Mouse (Mus musculus) lung, embryonic 16.5 days (tissue): ENCODE measurements around the gene Olfr761. TPM values are rescaled to one million over a fixed set of nuclear protein-coding genes. Genes with fewer than 3 reads are reported as not detected.
"Not testable (repeated sequence)": the region's sequence is repeated elsewhere in the genome, so short reads cannot be mapped to it uniquely, and the experiment has no call there.

Experiments used
- ATAC-seq: fragments of 200-750 bp; cut with Nextera tagmentation; 2 replicates; pipeline ENCODE4 v1.8.0; 2017; ENCODE audit warnings: low read depth, mild to moderate bottlenecking, moderate library complexity
- H3K27ac ChIP-seq: fragments of 300-500 bp; sonication (generic); 2 replicates; pipeline ENCODE4 v1.5.1; 2014; ENCODE audit warnings: mild to moderate bottlenecking, control low read depth, low read length
- H3K27me3 ChIP-seq: fragments of 300-500 bp; sonication (generic); 2 replicates; pipeline ENCODE4 v1.6.1; 2014; ENCODE audit warnings: low read depth, low read length, mixed read lengths; ENCODE audit not compliant: control insufficient read depth, insufficient read depth
- H3K36me3 ChIP-seq: fragments of 300-500 bp; sonication (generic); 2 replicates; pipeline ENCODE4 v1.6.1; 2014; ENCODE audit warnings: low read length; ENCODE audit not compliant: control insufficient read depth, insufficient read depth
- H3K4me1 ChIP-seq: fragments of 300-500 bp; sonication (generic); replicated peaks from 2 replicates; pipeline ENCODE4 v1.6.1; 2014; ENCODE audit warnings: low read length, mixed read lengths; ENCODE audit not compliant: control insufficient read depth, insufficient read depth
- H3K4me2 ChIP-seq: fragments of 300-500 bp; sonication (generic); 2 replicates; pipeline ENCODE4 v1.6.1; 2014; ENCODE audit warnings: low read depth, low read length, control low read depth
- H3K4me3 ChIP-seq: fragments of 300-500 bp; sonication (generic); 2 replicates; pipeline ENCODE4 v1.5.1; 2014; ENCODE audit warnings: mild to moderate bottlenecking, low read length, control low read depth
- H3K9ac ChIP-seq: fragments of 300-500 bp; sonication (generic); 2 replicates; pipeline ENCODE4 v1.6.1; 2014; ENCODE audit warnings: low read length, control low read depth
- H3K9me3 ChIP-seq: fragments of 300-500 bp; sonication (generic); 2 replicates; pipeline ENCODE4 v1.6.1; 2016; ENCODE audit warnings: low read length; ENCODE audit not compliant: control insufficient read depth
- whole genome bisulfite sequencing: fragments of 180-500 bp; shearing (Covaris S2); extraction: QIAGEN DNeasy Blood & Tissue Kit; methylation state at CpG from one replicate; pipeline ENCODE4 v1.1.7; 2014; 5-methylcytosine and 5-hydroxymethylcytosine counted together
- polyA plus RNA-seq: library from polyadenylated mRNA; unstranded; fragments of >200 nt; fragmentation: Nextera tagmentation; extraction: Ambion mirVana; gene quantifications from 2 replicates; pipeline ENCODE4 v1.2.1, GENCODE M21; 2015

Olfr761 gene
- polyA plus RNA-seq, result not detected in 2 replicates

DNA sequence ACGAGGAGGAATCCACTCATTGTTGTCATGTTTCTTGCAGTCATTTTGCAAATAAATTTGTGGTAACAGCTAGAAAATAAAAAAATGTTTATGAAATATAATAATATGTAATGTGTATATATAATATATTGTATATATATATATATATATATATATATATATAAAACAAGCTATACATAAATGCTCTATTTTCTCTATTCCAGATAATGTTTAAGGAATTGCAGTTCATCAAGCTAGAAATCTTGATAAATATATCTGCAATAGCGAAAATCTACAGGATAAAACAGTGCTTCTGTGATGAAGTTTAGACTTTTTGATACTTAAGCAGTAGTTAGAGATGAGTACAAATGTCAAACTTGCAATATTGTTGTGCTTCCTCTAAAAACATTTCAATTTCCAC lies at the start of gene Olfr761:
Gene Olfr761, minus strand, starts transcription at position 101 of the 400 bp plus-strand sequence.
- Histone ChIP-seq H3K9ac (no peak within 1 kb of the TSS), H3K4me2 (no peak within 1 kb of the TSS), H3K27ac (no peak within 1 kb of the TSS), H3K27me3 (no peaks in the 10 kb centered on the region), H3K9me3 (no peaks in the 10 kb centered on the region), H3K4me1 (no peaks in the 10 kb centered on the region), H3K36me3 (no peaks in the 10 kb centered on the region), H3K4me3 (no peak within 1 kb of the TSS)
- no peak for ATAC-seq
- WGBS, result 68% methylated on average over 2 of the region's 2 CpGs

DNA sequence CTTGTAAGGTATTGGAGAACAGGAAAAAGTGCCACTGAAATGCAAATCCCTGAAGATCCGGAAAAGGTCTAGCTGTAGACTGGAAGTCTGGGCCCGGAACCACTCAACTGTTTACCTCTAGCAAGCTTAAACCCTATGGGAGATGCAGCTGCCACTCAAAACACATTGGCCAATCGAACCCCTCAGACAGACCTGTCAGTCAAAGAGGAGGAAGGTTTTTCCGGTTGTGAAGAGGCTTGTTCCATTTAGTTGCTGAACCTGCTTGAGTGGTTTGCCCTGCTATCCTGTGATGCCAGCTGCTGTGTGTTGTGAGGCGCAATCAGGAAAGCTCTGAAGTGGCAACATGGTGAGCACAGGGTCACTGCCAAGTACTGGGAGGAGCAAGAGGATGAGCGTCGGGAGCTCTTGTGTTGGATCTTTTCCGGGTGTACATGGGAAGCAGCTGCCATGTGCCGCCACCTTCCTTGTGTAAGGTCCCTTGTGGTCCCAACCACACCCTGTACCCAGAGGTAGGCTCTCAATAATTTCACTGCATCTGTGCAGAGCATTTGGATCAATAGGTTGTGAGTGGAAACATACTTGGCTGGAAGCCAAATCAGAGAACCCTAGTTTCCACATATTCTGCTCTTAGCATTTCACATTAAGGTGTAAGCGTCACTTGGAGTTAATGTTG lies 42.9 kb upstream of the Olfr761 start:
- WGBS, result 50% methylated on average over 10 of the region's 10 CpGs
- no peaks in the 10 kb centered on the region for H3K4me1 ChIP-seq
- no peaks in the 10 kb centered on the region for H3K9me3 ChIP-seq
- no peak overlapping the region for H3K27ac ChIP-seq
- H3K36me3 ChIP-seq, result no peaks in the 10 kb centered on the region
- no peak overlapping the region for H3K9ac ChIP-seq
- H3K27me3 ChIP-seq, result no peaks in the 10 kb centered on the region
- ATAC-seq, result no peak
- H3K4me3 ChIP-seq, result no peak overlapping the region
- H3K4me2 ChIP-seq, result no peak overlapping the region

DNA sequence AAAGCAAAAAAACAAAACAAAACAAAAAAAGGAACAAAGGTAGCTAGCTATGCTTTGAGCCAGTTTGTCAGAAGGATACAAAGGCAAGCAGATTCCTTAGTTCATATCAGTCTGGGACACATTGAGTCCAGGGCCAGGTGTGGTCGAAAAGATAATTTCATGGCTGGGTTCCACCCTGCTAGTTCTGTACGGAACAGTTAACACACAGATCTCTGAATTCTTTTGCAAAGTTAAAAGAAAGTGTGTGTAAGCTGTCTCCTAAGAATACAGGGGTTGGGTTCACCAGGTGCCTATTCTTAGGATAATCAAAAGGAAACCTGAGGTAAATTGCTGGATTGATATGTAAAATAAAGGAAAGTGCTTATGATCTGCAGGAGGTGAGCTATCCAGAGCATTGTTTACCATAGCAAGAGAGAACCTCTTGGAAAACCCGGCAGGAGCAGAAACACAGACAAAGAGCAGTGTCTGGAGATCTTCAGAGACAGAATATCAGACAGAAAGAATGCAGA lies 37.6 kb upstream of the Olfr761 start:
- no peak for ATAC-seq
- Histone ChIP-seq H3K9ac (no peak overlapping the region), H3K4me1 (no peaks in the 10 kb centered on the region), H3K27me3 (no peaks in the 10 kb centered on the region), H3K27ac (no peak overlapping the region), H3K4me2 (no peak overlapping the region), H3K9me3 (peaks cover 6% of the 10 kb centered on the region; the same call in 1 of the 2 replicates), H3K36me3 (no peaks in the 10 kb centered on the region), H3K4me3 (no peak overlapping the region)
- WGBS, result 56% methylated on average over 3 of the region's 3 CpGs

DNA sequence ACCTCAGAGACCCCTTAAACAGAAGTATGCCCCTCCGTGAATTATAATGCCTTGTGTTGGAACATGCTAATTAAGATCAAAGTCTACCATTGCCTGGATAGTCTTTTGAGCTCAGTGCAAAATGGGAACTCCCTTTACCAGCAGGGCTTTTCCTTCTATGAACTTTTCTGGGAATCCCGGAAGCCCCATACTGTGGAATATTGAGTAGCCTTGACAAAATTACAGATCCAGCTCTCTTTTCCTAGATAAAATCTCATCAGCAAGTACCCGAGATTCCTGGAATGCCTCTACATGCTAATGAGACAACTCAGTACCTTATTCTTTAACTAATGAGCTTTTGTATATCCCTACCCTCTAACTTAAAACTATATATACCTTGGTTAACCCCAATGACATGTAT lies 20.7 kb upstream of the Olfr761 start:
- Histone ChIP-seq H3K9me3 (no peaks in the 10 kb centered on the region), H3K9ac (no peak overlapping the region), H3K4me1 (no peaks in the 10 kb centered on the region), H3K36me3 (no peaks in the 10 kb centered on the region), H3K4me2 (no peak overlapping the region), H3K27me3 (no peaks in the 10 kb centered on the region), H3K27ac (no peak overlapping the region), H3K4me3 (no peak overlapping the region)
- no peak for ATAC-seq
- 77% methylated on average over 3 of the region's 3 CpGs for WGBS

DNA sequence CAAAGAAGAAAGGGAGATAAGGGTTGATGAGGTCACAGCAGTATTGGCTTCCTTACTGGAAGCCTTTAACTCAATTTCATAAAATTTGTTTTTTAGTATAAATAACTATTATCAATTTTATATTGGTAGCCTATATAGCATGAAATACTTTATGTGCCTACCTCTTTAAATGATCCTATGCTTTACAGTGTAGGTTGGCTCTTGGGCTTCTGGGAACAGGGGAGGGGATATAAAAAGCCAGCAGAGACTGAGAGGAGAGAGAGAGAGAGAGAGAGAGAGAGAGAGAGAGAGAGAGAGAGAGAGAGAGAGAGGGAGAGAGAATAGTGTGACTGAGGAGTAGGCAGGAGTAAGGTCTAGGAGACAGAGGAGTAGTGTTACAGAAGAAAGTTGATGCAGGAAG lies 32.6 kb downstream of the Olfr761 start, which contains the start of gene Olfr128:
Gene Olfr128, plus strand, starts transcription at position 301 of the 400 bp plus-strand sequence.
- Histone ChIP-seq H3K27me3 (no peaks in the 10 kb centered on the region), H3K4me2 (no peak within 1 kb of the TSS), H3K4me3 (no peak within 1 kb of the TSS), H3K9me3 (no peaks in the 10 kb centered on the region), H3K9ac (no peak within 1 kb of the TSS), H3K27ac (no peak within 1 kb of the TSS), H3K4me1 (no peaks in the 10 kb centered on the region), H3K36me3 (no peaks in the 10 kb centered on the region)
- no peak for ATAC-seq

DNA sequence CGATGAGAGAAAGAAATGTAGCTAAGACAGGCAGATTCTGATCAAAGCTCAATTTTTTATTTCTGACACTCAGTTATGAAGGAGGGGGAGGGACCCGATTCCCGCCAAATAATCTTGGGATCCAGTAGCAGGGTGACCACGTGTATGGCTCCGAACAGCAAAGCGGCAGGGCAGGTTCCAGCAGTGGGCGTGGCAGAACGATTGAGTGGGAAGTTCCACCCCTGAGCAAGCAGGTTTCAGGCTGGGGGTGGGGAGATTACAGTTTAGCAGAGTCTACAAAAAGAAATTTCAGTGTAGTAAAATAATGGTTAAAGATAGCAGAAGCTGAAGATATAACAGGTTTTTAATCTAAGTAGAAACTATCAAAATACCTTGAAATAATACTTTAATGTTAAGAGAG lies 46.1 kb downstream of the Olfr761 start:
- 66% methylated on average over 8 of the region's 8 CpGs for WGBS
- not testable (repeated sequence) for H3K4me1 ChIP-seq, H3K27ac ChIP-seq

More for the DNA sequence above, 46.1 kb downstream of the Olfr761 start:
- not testable (repeated sequence) for H3K36me3 ChIP-seq, H3K27me3 ChIP-seq, H3K4me2 ChIP-seq, H3K9me3 ChIP-seq, H3K4me3 ChIP-seq, H3K9ac ChIP-seq, ATAC-seq

Other genes starting within 250 kb of the Olfr761 start
- not detected in 2 replicates for gene Olfr120, start 231.3 kb downstream of the Olfr761 start, polyA plus RNA-seq
- gene Olfr121, start 204.2 kb downstream of the Olfr761 start, polyA plus RNA-seq, result not detected in 2 replicates
- gene Olfr122, start 184.5 kb downstream of the Olfr761 start, polyA plus RNA-seq, result not detected in 2 replicates
- not detected in 2 replicates for gene Olfr123, start 159.6 kb downstream of the Olfr761 start, polyA plus RNA-seq
- gene Olfr124, start 153.2 kb downstream of the Olfr761 start, polyA plus RNA-seq, result not detected in 2 replicates
- not detected in 2 replicates for gene Olfr125, start 120.1 kb downstream of the Olfr761 start, polyA plus RNA-seq
- not detected in 2 replicates for gene Olfr126, start 105.6 kb downstream of the Olfr761 start, polyA plus RNA-seq
- gene Olfr127, start 52.6 kb downstream of the Olfr761 start, polyA plus RNA-seq, result not detected in 2 replicates
- gene Olfr128, start 32.5 kb downstream of the Olfr761 start, polyA plus RNA-seq, result not detected in 2 replicates
- gene Olfr129, start 107.0 kb upstream of the Olfr761 start, polyA plus RNA-seq, result not detected in 2 replicates
- gene Olfr130, start 110.8 kb upstream of the Olfr761 start, polyA plus RNA-seq, result not detected in 2 replicates
- gene Olfr131, start 135.6 kb upstream of the Olfr761 start, polyA plus RNA-seq, result not detected in 2 replicates
- gene Olfr132, start 181.4 kb upstream of the Olfr761 start, polyA plus RNA-seq, result not detected in 2 replicates
- not detected in 2 replicates for gene Olfr133, start 192.2 kb upstream of the Olfr761 start, polyA plus RNA-seq
- not detected in 2 replicates for gene Olfr134, start 218.3 kb upstream of the Olfr761 start, polyA plus RNA-seq